Mouse (Mus musculus) intestine, embryonic 14.5 days (tissue): Measurements from ENCODE around the gene Igsf21. TPM values are rescaled to one million over a fixed set of nuclear protein-coding genes. Genes with fewer than 3 reads are reported as not detected.

Experiments
- ATAC-seq: fragments of 200-750 bp; cut with Nextera tagmentation; replicated peaks from 2 replicates; pipeline ENCODE4 v1.8.0; 2017; ENCODE audit warnings: low read depth, moderate number of reproducible peaks, moderate TSS enrichment, moderate library complexity; ENCODE audit not compliant: low FRiP score, low TSS enrichment
- DNase-seq: peaks from one replicate; pipeline ENCODE4 v3.0.0-alpha.2; 2018; ENCODE audit warnings: low spot score
- H3K27ac ChIP-seq: fragments of 300-500 bp; sonication (generic); 2 replicates; pipeline ENCODE4 v1.5.1; 2014; ENCODE audit warnings: low read depth, mild to moderate bottlenecking, control low read depth
- H3K27me3 ChIP-seq: fragments of 300-500 bp; sonication (generic); replicated peaks from 2 replicates; pipeline ENCODE4 v1.6.1; 2014; ENCODE audit warnings: low read length, control low read depth; ENCODE audit not compliant: control insufficient read depth, insufficient read depth
- H3K36me3 ChIP-seq: fragments of 300-500 bp; sonication (generic); 2 replicates; pipeline ENCODE4 v1.6.1; 2014; ENCODE audit warnings: low read length, control low read depth; ENCODE audit not compliant: control insufficient read depth, insufficient read depth
- H3K4me1 ChIP-seq: fragments of 300-500 bp; sonication (generic); replicated peaks from 2 replicates; pipeline ENCODE4 v1.6.1; 2014; ENCODE audit warnings: low read length, control low read depth, mixed read lengths; ENCODE audit not compliant: control insufficient read depth, insufficient read depth
- H3K4me2 ChIP-seq: fragments of 300-500 bp; sonication (generic); 2 replicates; pipeline ENCODE4 v1.6.1; 2014; ENCODE audit warnings: low read length
- H3K4me3 ChIP-seq: fragments of 300-500 bp; sonication (generic); 2 replicates; pipeline ENCODE4 v1.5.1; 2014; ENCODE audit warnings: low read depth, low read length, control low read depth, mixed read lengths
- H3K9ac ChIP-seq: fragments of 300-500 bp; sonication (generic); 2 replicates; pipeline ENCODE4 v1.6.1; 2014; ENCODE audit warnings: mild to moderate bottlenecking, low read length
- H3K9me3 ChIP-seq: fragments of 300-500 bp; sonication (generic); 2 replicates; pipeline ENCODE4 v1.6.1; 2016; ENCODE audit warnings: low read length, control low read depth; ENCODE audit not compliant: control insufficient read depth
- WGBS: fragments of 180-500 bp; shearing (Covaris S2); extraction: QIAGEN DNeasy Blood & Tissue Kit; methylation state at CpG from one replicate; pipeline ENCODE4 v1.1.7; 2014; 5-methylcytosine and 5-hydroxymethylcytosine counted together
- polyA plus RNA-seq: library from polyadenylated mRNA; unstranded; fragments of >200 nt; fragmentation: Nextera tagmentation; extraction: Ambion mirVana; gene quantifications from 2 replicates; pipeline ENCODE4 v1.2.1, GENCODE M21; 2014

The Igsf21 gene
- polyA plus RNA-seq, 1 experiment from 2014 or later, result 2.2 TPM

DNA sequence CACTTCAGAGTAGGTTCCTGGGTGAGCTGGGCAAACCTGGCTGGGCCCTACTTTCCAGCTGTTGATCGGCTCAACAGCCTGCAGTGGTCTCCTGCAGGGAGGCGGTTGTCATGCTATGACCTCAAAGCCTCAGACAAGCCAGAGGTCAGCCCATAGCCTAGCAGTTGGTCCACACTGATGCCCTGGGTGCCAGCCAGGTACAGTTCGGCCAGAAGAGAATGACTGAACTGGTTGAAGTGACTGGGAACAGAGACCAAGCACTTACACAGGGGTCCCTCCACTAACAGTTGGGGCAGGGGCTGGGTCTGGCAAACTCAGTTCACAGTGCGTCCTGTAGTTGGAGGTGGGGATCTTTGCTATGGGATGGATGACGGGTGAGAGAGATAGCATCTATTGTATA is 162.5 kb downstream of the Igsf21 start:
- no peak for DNase-seq
- Histone ChIP-seq H3K9ac (no peak overlapping the region), H3K9me3 (no peaks in the 10 kb centered on the region), H3K36me3 (no peaks in the 10 kb centered on the region), H3K27ac (peak overlapping the region; percentile 47), H3K4me1 (0 out of 2 replicates have a peak, but pooled peaks cover 5% of the 10 kb centered on the region), H3K27me3 (no peaks in the 10 kb centered on the region), H3K4me3 (no peak overlapping the region), H3K4me2 (no peak overlapping the region)
- 74% methylated on average over 5 of the region's 5 CpGs for WGBS
- ATAC-seq, result no peak

DNA sequence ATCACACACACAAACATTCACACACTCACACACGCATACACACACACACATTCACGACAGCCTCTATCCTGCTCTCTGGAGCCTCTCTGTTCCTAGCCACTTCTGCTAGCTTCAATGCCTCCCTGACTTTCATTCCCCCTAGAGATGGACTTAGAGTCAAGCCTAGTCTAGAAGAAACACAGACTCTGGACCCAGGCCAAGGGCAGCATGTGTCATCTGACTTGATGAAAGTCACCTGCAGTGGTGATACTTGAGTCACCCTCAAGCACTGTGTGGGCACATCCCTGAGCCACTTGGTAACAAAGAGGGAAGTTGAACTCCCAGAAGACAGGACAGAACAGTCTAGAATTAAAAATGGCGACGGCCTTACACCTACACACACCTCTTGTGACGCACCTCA is 168.2 kb downstream of the Igsf21 start:
- Histone ChIP-seq H3K36me3 (no peaks in the 10 kb centered on the region), H3K27ac (no peak overlapping the region), H3K27me3 (no peaks in the 10 kb centered on the region), H3K4me3 (no peak overlapping the region), H3K4me1 (peaks cover 3% of the 10 kb centered on the region; the same call in 1 of the 2 replicates), H3K4me2 (no peak overlapping the region), H3K9me3 (no peaks in the 10 kb centered on the region), H3K9ac (no peak overlapping the region)
- WGBS, result 82% methylated on average over 5 of the region's 5 CpGs
- DNase-seq (no peak), ATAC-seq (no peak)

DNA sequence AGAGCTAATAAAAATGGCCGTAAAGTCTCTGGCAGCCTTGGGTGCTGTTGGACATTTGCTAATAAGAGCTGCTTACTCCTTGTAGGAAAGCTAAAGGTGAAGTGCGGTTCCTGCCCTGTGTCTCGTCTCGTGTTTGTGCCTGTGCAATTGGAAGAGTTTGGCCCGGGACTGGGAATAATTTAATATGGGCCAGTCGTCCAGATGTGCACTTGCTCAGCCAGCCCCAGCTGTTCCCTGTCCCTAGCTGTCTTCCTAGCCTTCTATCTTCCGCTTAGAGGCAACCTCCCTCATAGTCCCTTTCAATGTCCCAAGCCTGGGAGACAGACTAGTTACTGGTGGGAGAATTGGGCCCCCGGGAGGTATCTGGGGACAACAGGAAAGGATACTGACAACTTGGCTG is 169.0 kb downstream of the Igsf21 start:
- Histone ChIP-seq H3K36me3 (no peaks in the 10 kb centered on the region), H3K9ac (no peak overlapping the region), H3K9me3 (no peaks in the 10 kb centered on the region), H3K4me2 (no peak overlapping the region), H3K4me1 (peaks cover 3% of the 10 kb centered on the region; the same call in 1 of the 2 replicates), H3K4me3 (no peak overlapping the region), H3K27ac (no peak overlapping the region), H3K27me3 (no peaks in the 10 kb centered on the region)
- WGBS, result 58% methylated on average over 8 of the region's 8 CpGs
- DNase-seq (no peak), ATAC-seq (no peak)

DNA sequence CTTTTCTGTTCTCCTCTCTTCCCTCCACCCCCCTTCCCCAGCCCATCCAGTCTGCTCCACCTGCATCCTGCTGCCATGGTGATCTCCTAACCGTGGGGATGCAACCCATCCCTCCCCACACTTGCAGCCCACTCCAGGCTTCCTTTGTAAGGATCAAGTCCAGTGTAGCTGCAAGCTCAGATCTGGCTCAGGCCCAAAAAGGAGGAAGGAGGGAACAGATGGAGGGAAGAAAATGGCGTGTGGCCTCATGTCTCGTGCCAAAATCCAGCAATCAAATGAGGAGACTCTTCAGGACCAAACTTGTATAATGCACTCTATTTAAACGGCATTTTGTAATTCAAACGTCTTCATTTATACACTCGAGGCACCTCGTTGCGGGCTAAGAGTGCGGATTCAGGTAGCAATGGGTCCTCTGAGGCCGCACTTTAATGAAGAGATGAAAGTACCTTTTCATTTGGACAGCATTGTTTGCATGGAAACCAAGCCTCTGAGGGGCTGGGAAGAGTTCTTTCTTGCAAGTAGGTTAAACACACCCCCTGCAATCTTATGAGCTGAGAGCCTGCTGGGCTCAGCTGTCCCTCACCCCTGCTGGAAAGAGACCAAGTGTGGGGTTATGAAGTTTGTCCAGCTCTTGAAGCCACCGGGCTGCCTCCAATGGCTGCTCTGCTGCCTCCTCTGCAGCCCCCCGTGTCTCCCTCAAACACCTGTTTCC is 169.6 kb downstream of the Igsf21 start:
- no peaks in the 10 kb centered on the region for H3K9me3 ChIP-seq

DNA sequence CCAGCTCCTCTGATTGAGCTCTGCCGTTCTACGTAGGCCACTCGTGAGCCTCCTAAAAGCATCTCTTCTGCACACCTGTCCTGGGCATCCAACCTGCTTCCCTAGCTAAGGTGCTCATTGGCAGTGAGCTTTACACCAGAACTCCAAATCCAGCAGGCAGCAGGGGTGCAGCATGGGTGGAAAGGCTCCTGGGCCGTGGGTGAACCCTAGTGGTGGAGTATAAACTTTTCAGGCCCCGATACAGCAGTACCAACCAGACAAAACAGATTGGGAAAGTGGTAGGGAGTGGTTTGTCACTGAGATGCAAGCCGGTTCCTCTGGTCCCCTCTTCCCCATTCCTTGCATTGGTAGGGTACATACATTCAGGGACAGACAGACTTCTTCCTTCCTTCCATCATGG is 170.2 kb downstream of the Igsf21 start:
- Histone ChIP-seq H3K4me3 (no peak overlapping the region), H3K36me3 (no peaks in the 10 kb centered on the region), H3K27me3 (peaks cover 3% of the 10 kb centered on the region; the same call in 1 of the 2 replicates), H3K9ac (no peak overlapping the region), H3K4me1 (peaks cover 3% of the 10 kb centered on the region; the same call in 1 of the 2 replicates), H3K4me2 (no peak overlapping the region), H3K9me3 (no peaks in the 10 kb centered on the region), H3K27ac (no peak overlapping the region)
- ATAC-seq, result no peak
- WGBS, result 71% methylated on average over 6 of the region's 6 CpGs
- DNase-seq, result no peak

More for the DNA sequence above, 169.6 kb downstream of the Igsf21 start:
- Histone ChIP-seq H3K4me3 (no peak overlapping the region), H3K4me2 (no peak overlapping the region), H3K27ac (no peak overlapping the region), H3K4me1 (peaks cover 3% of the 10 kb centered on the region; the same call in 1 of the 2 replicates), H3K9ac (no peak overlapping the region), H3K27me3 (no peaks in the 10 kb centered on the region), H3K36me3 (no peaks in the 10 kb centered on the region)
- 63% methylated on average over 12 of the region's 12 CpGs for WGBS
- DNase-seq (no peak), ATAC-seq (no peak)

DNA sequence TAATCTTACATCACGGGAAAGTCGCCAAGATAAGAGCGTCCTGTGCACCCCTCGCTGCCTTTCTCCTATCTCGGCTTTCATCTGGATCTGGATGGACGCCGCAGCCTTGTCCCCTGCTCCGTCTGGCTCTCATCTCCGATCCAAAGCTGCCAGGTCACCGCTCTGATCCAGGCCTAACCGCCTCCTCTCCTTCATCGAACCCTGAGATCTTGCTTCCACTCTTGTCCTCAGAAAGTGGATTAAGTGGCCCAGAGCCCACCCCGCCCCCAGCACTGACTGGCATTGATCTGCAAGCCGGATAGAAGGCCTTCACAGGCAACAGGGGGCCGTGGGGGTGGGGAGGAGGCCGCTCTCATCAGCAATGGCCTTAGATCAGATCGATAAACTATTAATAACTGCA is 175.5 kb downstream of the Igsf21 start:
- DNase-seq (no peak), ATAC-seq (no peak)
- H3K9ac ChIP-seq, result no peak overlapping the region
- H3K27ac ChIP-seq, result no peak overlapping the region
- WGBS, result 26% methylated on average over 17 of the region's 17 CpGs
- no peaks in the 10 kb centered on the region for H3K36me3 ChIP-seq
- no peaks in the 10 kb centered on the region for H3K9me3 ChIP-seq
- 0 out of 2 replicates have a peak, but pooled peaks cover 6% of the 10 kb centered on the region for H3K4me1 ChIP-seq
- no peak overlapping the region for H3K4me2 ChIP-seq
- peaks cover 5% of the 10 kb centered on the region; the same call in 1 of the 2 replicates for H3K27me3 ChIP-seq
- no peak overlapping the region for H3K4me3 ChIP-seq

DNA sequence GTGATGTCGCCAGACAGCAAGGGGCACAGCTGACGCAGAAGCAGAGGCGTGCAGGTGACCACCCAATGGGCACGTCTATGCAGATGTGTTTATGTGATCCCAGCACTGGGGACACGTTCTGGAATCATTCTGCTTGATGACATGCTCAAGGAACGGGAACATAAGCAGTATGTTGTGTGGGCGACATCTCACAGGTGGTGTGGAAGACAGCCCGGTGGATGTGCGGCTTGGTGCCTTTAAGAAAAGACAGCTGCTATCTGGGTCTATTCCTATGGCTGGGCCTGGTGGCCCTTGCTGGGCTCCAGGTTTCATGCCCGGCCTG is 176.3 kb downstream of the Igsf21 start:
- no peak for ATAC-seq
- Histone ChIP-seq H3K4me3 (no peak overlapping the region), H3K36me3 (no peaks in the 10 kb centered on the region), H3K4me2 (no peak overlapping the region), H3K9ac (no peak overlapping the region), H3K27me3 (peaks cover 5% of the 10 kb centered on the region; the same call in 1 of the 2 replicates), H3K27ac (no peak overlapping the region), H3K4me1 (0 out of 2 replicates have a peak, but pooled peaks cover 6% of the 10 kb centered on the region), H3K9me3 (no peaks in the 10 kb centered on the region)
- no peak for DNase-seq
- 26% methylated on average over 10 of the region's 10 CpGs for WGBS

DNA sequence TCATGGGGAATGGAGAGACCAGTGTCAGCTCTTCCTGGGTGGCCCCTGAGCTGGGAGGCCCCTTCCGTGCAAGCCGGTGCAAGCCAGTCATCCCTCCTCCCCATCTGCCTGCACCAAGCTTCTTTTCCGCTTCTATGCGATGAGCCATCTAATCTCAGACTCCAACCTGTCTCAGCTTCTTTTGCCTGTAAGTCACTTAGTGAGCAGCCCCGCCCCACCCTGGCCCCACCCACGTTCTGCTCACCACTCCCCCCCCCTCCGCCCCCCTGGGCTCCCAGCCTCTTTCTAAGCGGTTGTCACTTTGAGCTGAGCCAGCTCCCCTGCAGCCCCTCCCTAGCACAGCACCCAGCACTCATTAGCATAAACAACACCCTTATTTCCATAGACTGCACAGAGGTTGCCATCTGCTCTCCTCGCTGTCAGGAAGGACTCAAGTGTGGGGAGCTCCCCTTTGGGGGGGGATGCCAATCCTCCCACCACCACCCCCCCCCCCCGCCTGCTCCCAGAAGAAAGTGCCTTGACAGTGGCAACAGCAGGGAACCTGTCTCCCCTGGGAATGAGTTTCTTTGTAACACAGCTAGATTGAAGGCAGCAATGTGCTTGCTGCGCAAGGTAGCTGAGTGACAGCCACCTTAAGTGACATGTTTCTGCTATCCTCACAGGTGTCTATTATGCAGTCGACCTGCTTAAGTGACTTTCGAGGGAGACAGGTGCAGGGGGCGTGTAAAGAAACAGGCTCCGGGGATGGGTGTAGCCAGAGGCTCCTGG is 176.8 kb downstream of the Igsf21 start:
- 10% methylated on average over 15 of the region's 15 CpGs for WGBS
- H3K4me1 ChIP-seq, result 0 out of 2 replicates have a peak, but pooled peaks cover 6% of the 10 kb centered on the region
- peaks cover 5% of the 10 kb centered on the region; the same call in 1 of the 2 replicates for H3K27me3 ChIP-seq
- no peak overlapping the region for H3K4me3 ChIP-seq
- DNase-seq, result no peak
- no peak overlapping the region for H3K9ac ChIP-seq
- H3K27ac ChIP-seq, result no peak overlapping the region
- ATAC-seq, result peak; percentile 64; the same call in 1 of the 2 replicates
- no peak overlapping the region for H3K4me2 ChIP-seq
- no peaks in the 10 kb centered on the region for H3K36me3 ChIP-seq
- no peaks in the 10 kb centered on the region for H3K9me3 ChIP-seq
